Mouse (Mus musculus): ENCODE results near the gene Myo1d. TPM values are rescaled to one million over a fixed set of nuclear protein-coding genes. Genes with fewer than 3 reads are reported as not detected.

The Myo1d gene
- polyA plus RNA-seq, 1 experiment from 2014 or later: 3.3 TPM

GRCm38 (mm10) chr11:80761285-80761974 lies 18.4 kb downstream of the Myo1d start:
- no peak overlapping the region for H3K4me2 ChIP-seq (ENCODE audit: low read depth, low read length, severe bottlenecking)
- no peak for ATAC-seq (replicated peaks; ENCODE audit: low FRiP score)
- no peaks in the 10 kb centered on the region for H3K9me3 ChIP-seq (ENCODE audit: control insufficient read depth, low read length)
- 89% methylated on average over 3 of the region's 3 CpGs for WGBS
- no peak overlapping the region for H3K27ac ChIP-seq (ENCODE audit: low read depth, low read length)
- no peaks in the 10 kb centered on the region for H3K27me3 ChIP-seq (ENCODE audit: control insufficient read depth, insufficient read depth, low read length)
- H3K9ac ChIP-seq (ENCODE audit: low read length): no peak overlapping the region
- DNase-seq (ENCODE audit: low spot score): no peak
- no peaks in the 10 kb centered on the region for H3K4me1 ChIP-seq (replicated peaks; ENCODE audit: control insufficient read depth, insufficient read depth, low read length)
- no peaks in the 10 kb centered on the region for H3K36me3 ChIP-seq (ENCODE audit: control insufficient read depth, insufficient read depth, low read length)
- H3K4me3 ChIP-seq (ENCODE audit: low read depth, low read length): no peak overlapping the region

GRCm38 (mm10) chr11:80759023-80759422 lies 20.8 kb downstream of the Myo1d start:
- WGBS: 87% methylated on average over 3 of the region's 3 CpGs
- Histone ChIP-seq H3K4me1 (replicated peaks; ENCODE audit: control insufficient read depth, insufficient read depth, low read length) (no peaks in the 10 kb centered on the region), H3K9me3 (ENCODE audit: control insufficient read depth, low read length) (no peaks in the 10 kb centered on the region), H3K4me2 (ENCODE audit: low read depth, low read length, severe bottlenecking) (no peak overlapping the region), H3K36me3 (ENCODE audit: control insufficient read depth, insufficient read depth, low read length) (no peaks in the 10 kb centered on the region), H3K27ac (ENCODE audit: low read depth, low read length) (no peak overlapping the region), H3K4me3 (ENCODE audit: low read depth, low read length) (no peak overlapping the region), H3K27me3 (ENCODE audit: control insufficient read depth, insufficient read depth, low read length) (no peaks in the 10 kb centered on the region), H3K9ac (ENCODE audit: low read length) (no peak overlapping the region)
- DNase-seq (ENCODE audit: low spot score) (no peak), ATAC-seq (replicated peaks; ENCODE audit: low FRiP score) (no peak)

- Histone ChIP-seq H3K9ac (ENCODE audit: low read length) (no peak overlapping the region), H3K9me3 (ENCODE audit: control insufficient read depth, low read length) (no peaks in the 10 kb centered on the region), H3K36me3 (ENCODE audit: control insufficient read depth, insufficient read depth, low read length) (no peaks in the 10 kb centered on the region), H3K27ac (ENCODE audit: low read depth, low read length) (no peak overlapping the region), H3K27me3 (ENCODE audit: control insufficient read depth, insufficient read depth, low read length) (no peaks in the 10 kb centered on the region), H3K4me2 (ENCODE audit: low read depth, low read length, severe bottlenecking) (no peak overlapping the region), H3K4me3 (ENCODE audit: low read depth, low read length) (no peak overlapping the region), H3K4me1 (replicated peaks; ENCODE audit: control insufficient read depth, insufficient read depth, low read length) (no peaks in the 10 kb centered on the region)
- DNase-seq (ENCODE audit: low spot score): no peak
- 90% methylated on average over 2 of the region's 2 CpGs for WGBS
- ATAC-seq (replicated peaks; ENCODE audit: low FRiP score): no peak
Measured at GRCm38 (mm10) chr11:80754201-80754600, 25.6 kb downstream of the Myo1d start.

- H3K9ac ChIP-seq (ENCODE audit: low read length): no peak overlapping the region
Measured at GRCm38 (mm10) chr11:80751168-80751567, 28.7 kb downstream of the Myo1d start.

GRCm38 (mm10) chr11:80749187-80749586 lies 30.6 kb downstream of the Myo1d start:
- Histone ChIP-seq H3K9ac (ENCODE audit: low read length) (no peak overlapping the region), H3K27ac (ENCODE audit: low read depth, low read length) (no peak overlapping the region), H3K36me3 (ENCODE audit: control insufficient read depth, insufficient read depth, low read length) (no peaks in the 10 kb centered on the region), H3K4me2 (ENCODE audit: low read depth, low read length, severe bottlenecking) (no peak overlapping the region), H3K27me3 (ENCODE audit: control insufficient read depth, insufficient read depth, low read length) (no peaks in the 10 kb centered on the region), H3K4me3 (ENCODE audit: low read depth, low read length) (no peak overlapping the region), H3K4me1 (replicated peaks; ENCODE audit: control insufficient read depth, insufficient read depth, low read length) (no peaks in the 10 kb centered on the region), H3K9me3 (ENCODE audit: control insufficient read depth, low read length) (no peaks in the 10 kb centered on the region)
- ATAC-seq (replicated peaks; ENCODE audit: low FRiP score): no peak
- no peak for DNase-seq (ENCODE audit: low spot score)
- WGBS: 97% methylated on average over 1 of the region's 1 CpGs

More at GRCm38 (mm10) chr11:80751168-80751567, 28.7 kb downstream of the Myo1d start:
- 86% methylated on average over 1 of the region's 1 CpGs for WGBS
- ATAC-seq (replicated peaks; ENCODE audit: low FRiP score) (no peak), DNase-seq (ENCODE audit: low spot score) (no peak)
- H3K9me3 ChIP-seq (ENCODE audit: control insufficient read depth, low read length): no peaks in the 10 kb centered on the region
- H3K4me2 ChIP-seq (ENCODE audit: low read depth, low read length, severe bottlenecking): no peak overlapping the region
- no peaks in the 10 kb centered on the region for H3K36me3 ChIP-seq (ENCODE audit: control insufficient read depth, insufficient read depth, low read length)
- no peak overlapping the region for H3K27ac ChIP-seq (ENCODE audit: low read depth, low read length)
- no peaks in the 10 kb centered on the region for H3K4me1 ChIP-seq (replicated peaks; ENCODE audit: control insufficient read depth, insufficient read depth, low read length)
- no peaks in the 10 kb centered on the region for H3K27me3 ChIP-seq (ENCODE audit: control insufficient read depth, insufficient read depth, low read length)
- H3K4me3 ChIP-seq (ENCODE audit: low read depth, low read length): no peak overlapping the region

GRCm38 (mm10) chr11:80745426-80745825 lies 34.4 kb downstream of the Myo1d start:
- Histone ChIP-seq H3K4me3 (ENCODE audit: low read depth, low read length) (no peak overlapping the region), H3K36me3 (ENCODE audit: control insufficient read depth, insufficient read depth, low read length) (no peaks in the 10 kb centered on the region), H3K4me1 (replicated peaks; ENCODE audit: control insufficient read depth, insufficient read depth, low read length) (no peaks in the 10 kb centered on the region), H3K9me3 (ENCODE audit: control insufficient read depth, low read length) (no peaks in the 10 kb centered on the region), H3K27me3 (ENCODE audit: control insufficient read depth, insufficient read depth, low read length) (no peaks in the 10 kb centered on the region), H3K4me2 (ENCODE audit: low read depth, low read length, severe bottlenecking) (no peak overlapping the region), H3K27ac (ENCODE audit: low read depth, low read length) (no peak overlapping the region), H3K9ac (ENCODE audit: low read length) (no peak overlapping the region)
- no peak for ATAC-seq (replicated peaks; ENCODE audit: low FRiP score)
- WGBS: 90% methylated on average over 5 of the region's 5 CpGs
- DNase-seq (ENCODE audit: low spot score): no peak

- ATAC-seq (replicated peaks; ENCODE audit: low FRiP score) (no peak), DNase-seq (ENCODE audit: low spot score) (no peak)
- Histone ChIP-seq H3K9me3 (ENCODE audit: control insufficient read depth, low read length) (no peaks in the 10 kb centered on the region), H3K4me1 (replicated peaks; ENCODE audit: control insufficient read depth, insufficient read depth, low read length) (no peaks in the 10 kb centered on the region), H3K36me3 (ENCODE audit: control insufficient read depth, insufficient read depth, low read length) (no peaks in the 10 kb centered on the region), H3K27me3 (ENCODE audit: control insufficient read depth, insufficient read depth, low read length) (no peaks in the 10 kb centered on the region), H3K9ac (ENCODE audit: low read length) (no peak overlapping the region), H3K27ac (ENCODE audit: low read depth, low read length) (no peak overlapping the region), H3K4me2 (ENCODE audit: low read depth, low read length, severe bottlenecking) (no peak overlapping the region), H3K4me3 (ENCODE audit: low read depth, low read length) (no peak overlapping the region)
- WGBS: 93% methylated on average over 4 of the region's 4 CpGs
Measured at GRCm38 (mm10) chr11:80743823-80744410, 35.9 kb downstream of the Myo1d start.

- Histone ChIP-seq H3K9me3 (ENCODE audit: control insufficient read depth, low read length) (no peaks in the 10 kb centered on the region), H3K27ac (ENCODE audit: low read depth, low read length) (no peak overlapping the region), H3K4me1 (replicated peaks; ENCODE audit: control insufficient read depth, insufficient read depth, low read length) (no peaks in the 10 kb centered on the region), H3K4me3 (ENCODE audit: low read depth, low read length) (no peak overlapping the region), H3K27me3 (ENCODE audit: control insufficient read depth, insufficient read depth, low read length) (no peaks in the 10 kb centered on the region), H3K36me3 (ENCODE audit: control insufficient read depth, insufficient read depth, low read length) (no peaks in the 10 kb centered on the region), H3K4me2 (ENCODE audit: low read depth, low read length, severe bottlenecking) (no peak overlapping the region), H3K9ac (ENCODE audit: low read length) (no peak overlapping the region)
- DNase-seq (ENCODE audit: low spot score): no peak
- no peak for ATAC-seq (replicated peaks; ENCODE audit: low FRiP score)
- WGBS: 93% methylated on average over 4 of the region's 4 CpGs
Measured at GRCm38 (mm10) chr11:80742462-80742861, 37.4 kb downstream of the Myo1d start.

GRCm38 (mm10) chr11:80734771-80735170 lies 45.1 kb downstream of the Myo1d start:
- Histone ChIP-seq H3K4me2 (ENCODE audit: low read depth, low read length, severe bottlenecking) (no peak overlapping the region), H3K27ac (ENCODE audit: low read depth, low read length) (no peak overlapping the region), H3K36me3 (ENCODE audit: control insufficient read depth, insufficient read depth, low read length) (no peaks in the 10 kb centered on the region), H3K9ac (ENCODE audit: low read length) (no peak overlapping the region), H3K4me3 (ENCODE audit: low read depth, low read length) (no peak overlapping the region), H3K9me3 (ENCODE audit: control insufficient read depth, low read length) (no peaks in the 10 kb centered on the region), H3K4me1 (replicated peaks; ENCODE audit: control insufficient read depth, insufficient read depth, low read length) (no peaks in the 10 kb centered on the region), H3K27me3 (ENCODE audit: control insufficient read depth, insufficient read depth, low read length) (no peaks in the 10 kb centered on the region)
- DNase-seq (ENCODE audit: low spot score): no peak
- 86% methylated on average over 2 of the region's 2 CpGs for WGBS
- no peak for ATAC-seq (replicated peaks; ENCODE audit: low FRiP score)
